Mouse (Mus musculus): Measurements from ENCODE around the gene Rnf123. TPM values are rescaled to one million over a fixed set of nuclear protein-coding genes. Genes with fewer than 3 reads are reported as not detected.
A peak's percentile ranks its signal among the peaks of the same experiment; 100 is the strongest.

Gene Rnf123
- polyA plus RNA-seq, 1 experiment from 2014 or later: 29.4 TPM

GRCm38 (mm10) chr9:108062142-108062541 lies 21.0 kb downstream of the Rnf123 start:
- Histone ChIP-seq H3K9ac (no peak overlapping the region), H3K9me3 (no peaks in the 10 kb centered on the region), H3K36me3 (peaks cover 79% of the 10 kb centered on the region), H3K4me1 (peaks cover 9% of the 10 kb centered on the region; the same call in 1 of the 2 replicates), H3K27ac (replicated peaks) (no peak overlapping the region), H3K27me3 (replicated peaks) (no peaks in the 10 kb centered on the region), H3K4me3 (no peak overlapping the region), H3K4me2 (no peak overlapping the region)
- 91% methylated on average over 3 of the region's 3 CpGs for WGBS
- no peak for ATAC-seq (ENCODE audit: extremely low read depth, insufficient number of reproducible peaks, low FRiP score, low TSS enrichment)

- H3K27me3 ChIP-seq (replicated peaks): no peaks in the 10 kb centered on the region
- 91% methylated on average over 9 of the region's 9 CpGs for WGBS
- peaks cover 13% of the 10 kb centered on the region for H3K4me1 ChIP-seq
- no peaks in the 10 kb centered on the region for H3K9me3 ChIP-seq
- no peak overlapping the region for H3K9ac ChIP-seq
- no peak overlapping the region for H3K4me2 ChIP-seq
- H3K27ac ChIP-seq (replicated peaks): no peak overlapping the region
- H3K4me3 ChIP-seq: no peak overlapping the region
- H3K36me3 ChIP-seq: peaks cover 95% of the 10 kb centered on the region
- ATAC-seq (ENCODE audit: extremely low read depth, insufficient number of reproducible peaks, low FRiP score, low TSS enrichment): no peak
Observed at GRCm38 (mm10) chr9:108058291-108058690, 24.9 kb downstream of the Rnf123 start.

- no peak overlapping the region for H3K9ac ChIP-seq
- peaks cover 23% of the 10 kb centered on the region for H3K4me1 ChIP-seq
- H3K27ac ChIP-seq (replicated peaks): no peak overlapping the region
- no peaks in the 10 kb centered on the region for H3K27me3 ChIP-seq (replicated peaks)
- ATAC-seq (ENCODE audit: extremely low read depth, insufficient number of reproducible peaks, low FRiP score, low TSS enrichment): no peak
- no peak overlapping the region for H3K4me2 ChIP-seq
- WGBS: 93% methylated on average over 5 of the region's 5 CpGs
- H3K9me3 ChIP-seq: no peaks in the 10 kb centered on the region
- H3K4me3 ChIP-seq: no peak overlapping the region
- H3K36me3 ChIP-seq: peaks cover 88% of the 10 kb centered on the region
Observed at GRCm38 (mm10) chr9:108057262-108057562, 25.9 kb downstream of the Rnf123 start.

GRCm38 (mm10) chr9:108056361-108057261 lies 26.5 kb downstream of the Rnf123 start:
- Histone ChIP-seq H3K4me3 (no peak overlapping the region), H3K4me2 (no peak overlapping the region), H3K36me3 (peaks cover 88% of the 10 kb centered on the region), H3K9ac (no peak overlapping the region), H3K27ac (replicated peaks) (no peak overlapping the region), H3K27me3 (replicated peaks) (no peaks in the 10 kb centered on the region), H3K4me1 (peaks cover 24% of the 10 kb centered on the region), H3K9me3 (no peaks in the 10 kb centered on the region)
- no peak for ATAC-seq (ENCODE audit: extremely low read depth, insufficient number of reproducible peaks, low FRiP score, low TSS enrichment)
- WGBS: 77% methylated on average over 28 of the region's 28 CpGs

- 90% methylated on average over 6 of the region's 6 CpGs for WGBS
- Histone ChIP-seq H3K4me2 (no peak overlapping the region), H3K36me3 (peaks cover 90% of the 10 kb centered on the region), H3K9me3 (no peaks in the 10 kb centered on the region), H3K4me3 (no peak overlapping the region), H3K27me3 (replicated peaks) (no peaks in the 10 kb centered on the region), H3K4me1 (peaks cover 25% of the 10 kb centered on the region), H3K9ac (no peak overlapping the region), H3K27ac (replicated peaks) (no peak overlapping the region)
- no peak for ATAC-seq (ENCODE audit: extremely low read depth, insufficient number of reproducible peaks, low FRiP score, low TSS enrichment)
Observed at GRCm38 (mm10) chr9:108055661-108056237, 27.4 kb downstream of the Rnf123 start.

GRCm38 (mm10) chr9:108055061-108055460 lies 28.1 kb downstream of the Rnf123 start:
- H3K4me2 ChIP-seq: no peak overlapping the region
- no peak overlapping the region for H3K27ac ChIP-seq (replicated peaks)
- peaks cover 24% of the 10 kb centered on the region for H3K4me1 ChIP-seq
- no peaks in the 10 kb centered on the region for H3K9me3 ChIP-seq
- H3K9ac ChIP-seq: no peak overlapping the region
- no peak for ATAC-seq (ENCODE audit: extremely low read depth, insufficient number of reproducible peaks, low FRiP score, low TSS enrichment)
- WGBS: 37% methylated on average over 1 of the region's 1 CpGs
- no peaks in the 10 kb centered on the region for H3K27me3 ChIP-seq (replicated peaks)
- H3K4me3 ChIP-seq: no peak overlapping the region
- H3K36me3 ChIP-seq: peaks cover 91% of the 10 kb centered on the region

- no peak for ATAC-seq (ENCODE audit: extremely low read depth, insufficient number of reproducible peaks, low FRiP score, low TSS enrichment)
- Histone ChIP-seq H3K4me1 (peaks cover 29% of the 10 kb centered on the region), H3K4me2 (no peak overlapping the region), H3K27me3 (replicated peaks) (no peaks in the 10 kb centered on the region), H3K4me3 (no peak overlapping the region), H3K27ac (replicated peaks) (no peak overlapping the region), H3K9me3 (no peaks in the 10 kb centered on the region), H3K9ac (no peak overlapping the region), H3K36me3 (peaks cover 85% of the 10 kb centered on the region)
- 84% methylated on average over 22 of the region's 22 CpGs for WGBS
Observed at GRCm38 (mm10) chr9:108054331-108055040, 28.7 kb downstream of the Rnf123 start.

- peak overlapping the region; percentile 63; the same call in 1 of the 2 replicates for H3K4me2 ChIP-seq
- H3K36me3 ChIP-seq: peaks cover 78% of the 10 kb centered on the region
- 89% methylated on average over 15 of the region's 15 CpGs for WGBS
- no peak for ATAC-seq (ENCODE audit: extremely low read depth, insufficient number of reproducible peaks, low FRiP score, low TSS enrichment)
- H3K4me3 ChIP-seq: 0 out of 2 replicates have a peak overlapping the region, but pooled peaks have one; percentile 35
- H3K27me3 ChIP-seq (replicated peaks): no peaks in the 10 kb centered on the region
- peak overlapping the region; percentile 72; the same call in 1 of the 2 replicates for H3K9ac ChIP-seq
- no peak overlapping the region for H3K27ac ChIP-seq (replicated peaks)
- no peaks in the 10 kb centered on the region for H3K9me3 ChIP-seq
- peaks cover 30% of the 10 kb centered on the region for H3K4me1 ChIP-seq
Observed at GRCm38 (mm10) chr9:108053665-108054225, 29.4 kb downstream of the Rnf123 start.

- no peaks in the 10 kb centered on the region for H3K27me3 ChIP-seq (replicated peaks)
- peak within 1 kb of the TSS; percentile 35 for H3K4me3 ChIP-seq
- peaks cover 34% of the 10 kb centered on the region for H3K4me1 ChIP-seq
- peaks cover 71% of the 10 kb centered on the region for H3K36me3 ChIP-seq
- WGBS: 54% methylated on average over 20 of the region's 20 CpGs
- peak within 1 kb of the TSS; percentile 63 for H3K4me2 ChIP-seq
- peak within 1 kb of the TSS; percentile 72 for H3K9ac ChIP-seq
- H3K9me3 ChIP-seq: no peaks in the 10 kb centered on the region
- peak; percentile 10; the same call in 1 of the 2 replicates for ATAC-seq (ENCODE audit: extremely low read depth, insufficient number of reproducible peaks, low FRiP score, low TSS enrichment)
- H3K27ac ChIP-seq (replicated peaks): peak within 1 kb of the TSS; percentile 53; the same call in 1 of the 2 replicates
Observed at GRCm38 (mm10) chr9:108052885-108053664, 30.1 kb downstream of the Rnf123 start, which contains the start of gene Amigo3. Gene Amigo3, plus strand, starts transcription at chr9:108053159.

GRCm38 (mm10) chr9:108052411-108052810 lies 30.7 kb downstream of the Rnf123 start:
- no peak overlapping the region for H3K4me3 ChIP-seq
- H3K27me3 ChIP-seq (replicated peaks): no peaks in the 10 kb centered on the region
- 81% methylated on average over 7 of the region's 7 CpGs for WGBS
- no peak overlapping the region for H3K9ac ChIP-seq
- no peaks in the 10 kb centered on the region for H3K9me3 ChIP-seq
- no peak overlapping the region for H3K4me2 ChIP-seq
- peaks cover 41% of the 10 kb centered on the region for H3K4me1 ChIP-seq
- peaks cover 66% of the 10 kb centered on the region for H3K36me3 ChIP-seq
- ATAC-seq (ENCODE audit: extremely low read depth, insufficient number of reproducible peaks, low FRiP score, low TSS enrichment): no peak
- H3K27ac ChIP-seq (replicated peaks): peak overlapping the region; percentile 42; the same call in 1 of the 2 replicates
